Mouse (Mus musculus) lung, postnatal 14 days (tissue): ENCODE measurements around the gene Arnt2.

Experiments
- DNase-seq: peaks from one replicate; pipeline ENCODE4 v3.0.0; 2021

The Arnt2 gene

GRCm38 (mm10) chr7:84396581-84396980 lies 13.4 kb downstream of the Arnt2 start:
- no peak for DNase-seq

DNA sequence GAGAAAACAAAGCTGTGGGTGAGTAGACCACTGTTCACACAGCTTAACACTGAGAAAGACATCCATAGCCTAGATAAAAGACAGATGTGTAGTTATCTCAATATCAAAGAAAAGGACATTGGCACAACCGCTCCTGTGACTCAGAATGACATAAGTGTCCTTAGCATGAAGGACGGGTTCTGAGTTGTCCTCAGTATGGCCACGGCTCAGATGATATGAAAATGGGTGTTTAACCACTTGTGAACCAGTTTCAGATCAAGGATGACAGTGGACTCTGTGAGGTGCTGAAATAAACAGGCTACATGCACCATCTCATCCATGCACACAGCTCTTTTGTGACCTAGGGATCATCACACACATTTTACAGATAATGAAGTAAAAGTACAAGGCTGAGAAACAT lies 22.1 kb downstream of the Arnt2 start:
- no peak for DNase-seq

DNA sequence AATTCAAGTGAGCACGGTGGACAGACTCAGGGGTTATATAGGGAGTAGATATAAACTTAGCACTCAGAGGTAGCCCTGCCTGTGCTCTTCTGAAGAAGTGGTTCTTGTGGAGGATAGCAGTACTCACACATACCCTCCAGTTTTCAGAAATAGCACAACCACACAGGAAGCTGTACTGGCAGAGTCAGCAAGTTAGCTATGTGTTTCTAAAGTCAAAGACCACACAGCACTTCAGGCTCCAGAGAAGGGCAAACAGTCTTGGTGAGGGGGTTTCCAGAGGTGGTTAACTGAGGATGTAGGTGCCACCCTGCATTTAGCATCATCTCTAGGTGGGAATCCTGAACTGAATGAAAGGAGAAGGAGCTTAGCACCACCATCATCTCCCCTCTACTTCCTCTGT lies 23.5 kb downstream of the Arnt2 start:
- DNase-seq, result no peak

DNA sequence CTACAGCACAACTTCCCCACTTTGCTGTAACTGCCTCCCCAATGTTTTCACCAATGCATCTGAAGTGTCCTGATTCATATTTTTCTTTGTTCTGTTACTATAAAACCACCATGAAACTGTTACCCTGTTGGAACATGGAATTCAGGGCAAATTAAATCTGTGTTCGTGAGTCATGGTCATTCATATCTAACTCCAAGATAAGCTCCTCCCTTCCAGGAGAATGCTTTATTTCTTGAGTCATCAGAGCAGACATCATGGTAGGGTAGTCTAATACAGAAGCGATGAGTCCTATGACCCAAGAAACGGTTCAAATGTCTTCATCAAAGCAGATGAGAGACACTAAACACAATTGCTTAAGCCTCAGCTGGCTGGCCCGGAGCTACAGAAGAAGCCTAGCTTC lies 25.2 kb downstream of the Arnt2 start:
- DNase-seq, result no peak

- no peak for DNase-seq
Measured at GRCm38 (mm10) chr7:84384086-84384485, 25.9 kb downstream of the Arnt2 start.

GRCm38 (mm10) chr7:84382346-84382745 lies 27.6 kb downstream of the Arnt2 start:
- no peak for DNase-seq

DNA sequence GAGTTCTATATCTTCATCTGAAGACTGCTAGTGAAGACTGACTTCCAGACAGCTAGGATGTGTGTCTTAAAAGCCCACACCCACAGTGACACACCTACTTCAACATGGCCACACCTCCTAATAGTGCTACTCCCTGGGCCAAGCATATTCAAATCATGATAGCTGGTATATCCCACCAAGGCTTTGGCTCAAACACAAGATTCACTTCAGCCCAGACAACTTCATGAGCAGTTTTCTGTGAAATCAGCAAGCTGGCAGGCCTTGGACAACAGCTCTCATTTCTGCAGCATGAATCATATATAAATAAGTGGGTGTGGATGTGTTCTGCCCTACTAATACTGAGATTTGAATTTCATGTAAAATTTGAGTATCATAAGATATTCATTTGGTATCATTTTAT lies 29.2 kb downstream of the Arnt2 start:
- no peak for DNase-seq

GRCm38 (mm10) chr7:84377330-84377729 lies 32.6 kb downstream of the Arnt2 start:
- no peak for DNase-seq

DNA sequence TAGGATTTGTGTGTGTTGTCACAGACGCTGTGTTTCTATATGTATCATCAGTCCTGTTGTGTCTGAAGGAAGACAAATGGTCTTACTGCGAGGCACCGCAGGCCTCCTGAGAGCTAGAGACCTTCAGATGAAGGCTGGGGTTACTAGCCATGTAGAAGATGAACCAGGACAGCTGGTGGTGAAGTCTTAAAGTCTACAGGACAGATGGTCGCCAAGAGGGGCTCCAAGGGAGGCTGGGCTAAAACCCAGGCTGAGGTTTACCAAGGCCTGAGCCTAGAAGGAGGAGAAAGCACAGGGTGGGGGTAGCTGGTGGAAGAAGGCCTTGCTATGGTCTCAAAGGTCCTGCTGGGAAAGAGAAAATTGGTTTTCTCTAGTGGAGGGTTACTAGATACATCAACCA lies 36.3 kb downstream of the Arnt2 start:
- no peak for DNase-seq

DNA sequence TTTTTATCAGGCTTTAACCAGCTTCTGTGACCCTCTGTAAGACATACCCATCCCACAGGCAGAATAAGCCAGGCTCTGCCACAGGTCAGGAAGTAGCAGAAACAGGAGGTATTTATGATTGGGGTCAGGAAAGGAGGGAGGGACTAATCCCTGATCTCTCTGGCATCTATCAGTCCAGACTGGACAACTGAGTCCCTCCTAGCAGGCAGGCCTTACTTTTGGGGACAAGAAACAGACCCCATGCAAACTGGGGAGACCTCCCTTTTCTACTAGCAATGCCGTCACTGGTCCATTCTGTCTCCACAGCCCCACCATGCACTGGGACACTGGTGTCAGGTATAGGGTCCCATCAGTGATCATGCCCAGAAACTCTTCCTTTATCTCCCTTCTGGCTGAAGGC lies 37.1 kb downstream of the Arnt2 start:
- DNase-seq, result no peak

GRCm38 (mm10) chr7:84372280-84372679 lies 37.7 kb downstream of the Arnt2 start:
- DNase-seq, result no peak

- DNase-seq, result no peak
Measured at GRCm38 (mm10) chr7:84370911-84371592, 38.9 kb downstream of the Arnt2 start.

DNA sequence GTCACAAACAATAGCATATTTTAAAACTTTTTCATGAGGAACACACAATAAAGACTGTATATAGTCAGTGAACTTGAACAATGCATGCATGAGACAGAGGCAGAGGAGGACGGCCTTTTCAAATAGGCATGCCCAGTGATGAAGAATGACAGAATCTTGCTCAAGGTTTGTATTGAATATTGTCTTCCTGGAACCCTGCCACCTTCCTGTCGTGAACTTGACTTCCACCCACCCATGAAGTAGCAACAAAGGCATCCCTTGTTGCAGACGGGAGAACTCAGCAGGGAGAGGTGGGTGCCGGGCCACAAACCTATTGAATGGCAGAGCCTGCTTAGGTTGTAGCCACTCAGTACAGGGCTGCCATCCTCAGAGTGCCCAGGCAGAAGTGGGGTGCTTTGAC lies 43.7 kb downstream of the Arnt2 start:
- no peak for DNase-seq

GRCm38 (mm10) chr7:84362711-84363110 lies 47.3 kb downstream of the Arnt2 start:
- no peak for DNase-seq

GRCm38 (mm10) chr7:84361086-84361684 lies 48.8 kb downstream of the Arnt2 start:
- peak; percentile 21 for DNase-seq

GRCm38 (mm10) chr7:84358426-84358825 lies 51.5 kb downstream of the Arnt2 start:
- DNase-seq, result no peak

GRCm38 (mm10) chr7:84355619-84356570 lies 54.1 kb downstream of the Arnt2 start:
- DNase-seq, result peak; percentile 69

DNA sequence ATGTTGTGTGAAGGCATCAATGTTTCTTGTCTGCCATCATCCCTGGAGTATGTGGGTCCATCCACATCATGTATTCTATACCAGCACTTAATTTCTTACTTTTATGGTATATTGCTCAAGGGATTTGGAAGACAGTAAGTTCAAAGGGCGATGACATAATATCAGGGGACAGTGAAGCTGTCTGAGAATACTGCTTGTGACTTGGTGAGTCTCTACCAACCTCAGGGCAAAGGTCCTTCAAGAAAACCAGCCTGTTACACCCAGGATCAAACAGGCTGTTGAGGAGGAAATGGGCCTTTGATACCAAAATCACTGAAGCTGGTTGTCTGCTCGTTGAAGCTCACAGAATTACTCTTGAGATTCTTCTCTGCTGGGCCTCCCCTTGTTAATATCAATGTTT lies 55.1 kb downstream of the Arnt2 start:
- DNase-seq, result no peak

GRCm38 (mm10) chr7:84350529-84350928 lies 59.4 kb downstream of the Arnt2 start:
- DNase-seq, result no peak

GRCm38 (mm10) chr7:84349976-84350375 lies 60.0 kb downstream of the Arnt2 start:
- DNase-seq, result no peak

- DNase-seq, result no peak
Measured at GRCm38 (mm10) chr7:84348145-84348911, 61.6 kb downstream of the Arnt2 start.

- DNase-seq, result no peak
Measured at GRCm38 (mm10) chr7:84343160-84343559, 66.8 kb downstream of the Arnt2 start.

DNA sequence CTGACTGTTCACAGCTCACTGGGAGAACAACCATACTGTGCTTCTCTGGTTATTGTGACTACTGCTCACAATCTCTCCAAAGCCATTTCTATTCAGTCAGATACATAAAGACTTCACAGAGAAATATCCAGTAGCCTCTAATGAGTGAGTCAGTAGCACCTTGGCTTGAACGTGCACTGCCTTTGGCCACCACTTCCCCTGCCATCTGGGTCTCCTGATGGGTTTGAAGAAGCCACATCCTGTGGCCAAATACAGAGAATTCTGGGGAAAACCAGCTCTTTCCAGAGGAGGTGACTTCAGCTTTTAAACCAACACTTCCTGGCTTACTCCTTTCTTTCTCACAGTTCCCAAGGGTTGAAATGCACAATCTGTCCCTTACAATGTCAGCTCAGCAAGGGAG lies 69.0 kb downstream of the Arnt2 start:
- DNase-seq, result no peak
